Mouse (Mus musculus): Measurements from ENCODE around the gene Pnlip. TPM values are rescaled to one million over a fixed set of nuclear protein-coding genes. Genes with fewer than 3 reads are reported as not detected.

The Pnlip gene
- not detected in 2 replicates for polyA plus RNA-seq (2012; rRNA removed)

DNA sequence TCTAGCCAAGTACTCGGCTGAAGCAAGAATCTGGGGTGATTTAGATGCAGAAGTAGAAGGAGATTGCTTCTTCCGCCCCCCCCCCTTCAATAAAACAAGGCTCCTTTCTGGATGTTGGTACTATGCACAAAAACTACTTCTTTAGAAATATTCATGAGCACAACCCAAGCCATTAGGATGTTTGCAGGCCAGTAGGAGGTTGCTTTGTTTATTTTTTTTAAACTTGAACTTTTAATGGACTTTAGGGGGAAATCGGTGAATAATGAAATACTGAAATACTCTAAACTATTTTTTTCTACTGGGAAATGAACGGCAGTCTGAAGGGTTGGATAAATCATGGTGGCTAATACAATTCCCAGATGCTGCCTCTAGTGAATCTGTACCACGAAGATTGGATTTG, at the start of gene Pnlip:
Gene Pnlip (plus strand): TSS at position 301 of the 400 bp plus-strand sequence.

DNA sequence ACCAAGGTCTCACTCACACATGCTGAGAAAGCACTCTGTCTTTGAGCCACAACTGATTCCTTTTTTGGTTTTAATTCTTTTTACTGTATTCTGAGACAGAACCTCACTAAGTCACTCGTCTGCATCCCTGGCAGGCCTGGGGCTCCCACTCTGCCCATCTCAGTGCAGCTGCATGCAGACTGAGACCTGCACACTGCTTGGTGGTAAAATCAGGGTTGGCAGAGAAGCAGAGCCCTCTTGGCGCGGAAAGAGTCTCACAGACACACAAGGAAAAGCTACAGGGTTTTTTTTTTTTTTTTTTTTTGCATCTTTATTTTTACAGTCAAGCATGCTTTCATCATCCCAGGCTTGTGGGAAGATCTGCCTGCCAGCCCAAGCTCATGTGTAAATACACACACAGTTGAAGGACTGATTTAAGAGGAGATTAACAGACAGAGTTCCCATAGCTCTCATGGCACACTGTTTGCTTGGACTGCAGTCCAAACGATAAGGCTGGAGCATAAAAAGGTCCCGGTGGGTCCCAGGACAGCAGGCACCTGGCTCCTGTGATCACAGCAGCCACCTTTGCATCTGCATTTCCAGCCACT, 76.2 kb downstream of the Pnlip start, which contains the start of gene Pnliprp1:
Gene Pnliprp1 (plus strand): TSS at position 443 of the 587 bp plus-strand sequence.

Other genes starting within 250 kb of the Pnlip start
- gene Gfra1, start 196.6 kb upstream of the Pnlip start, polyA plus RNA-seq (2012; rRNA removed): 5.0 and 6.5 TPM in 2 replicates
- gene Ccdc172, start 140.5 kb upstream of the Pnlip start, polyA plus RNA-seq (2012; rRNA removed): not detected in 2 replicates
- gene Pnliprp1, start 76.4 kb downstream of the Pnlip start, polyA plus RNA-seq (2012; rRNA removed): 8.9 and 12.8 TPM in 2 replicates
- 0.19 and 0.22 TPM in 2 replicates for gene Pnliprp2, start 107.2 kb downstream of the Pnlip start, polyA plus RNA-seq (2012; rRNA removed)
- gene 1700019N19Rik, start 142.0 kb downstream of the Pnlip start, polyA plus RNA-seq (2012; rRNA removed): 0.02 TPM in 1 of 2 replicates, not detected in the other

Measured in liver, embryonic 18 days (tissue).